Comparison of ENCODE assay signal across 15 mouse cellular contexts in genomic region chr4:102624937-102625336, GRCm38 (mm10).
DNase-seq lines count a peak whose midpoint lies in the region; ATAC-seq lines count a peak whose summit lies in the region.
"Had no signal": no experiment of that assay in that cellular context is flagged by ENCODE, and none has a peak within 500 bp of the region (broad histone marks: within the 10 kb centered on the region; RNA-seq: fewer than 3 reads in every experiment).

No protein-coding gene starts in this region.

- no peak for ATAC-seq in lung, embryonic 16.5 days (ENCODE audit: low read depth)
- ATAC-seq in forebrain, embryonic 12.5 days (ENCODE audit: low FRiP score) = no peak
- ATAC-seq in erythroblast, adult 5-6 weeks (replicated peaks; ENCODE audit: low FRiP score, poor library complexity, severe bottlenecking) = no peak
- ATAC-seq: forebrain, postnatal 0 days; inflammation-experienced regulatory T-cells, adult 6 months had no signal

- H3K9me3 ChIP-seq in lung, embryonic 16.5 days (ENCODE audit: control insufficient read depth, low read length) = no peaks in the 10 kb centered on the region
- no peaks in the 10 kb centered on the region for H3K9me3 ChIP-seq in forebrain, embryonic 12.5 days
- H3K9me3 ChIP-seq: midbrain, embryonic 10.5 days had no signal

- H3K9ac ChIP-seq in lung, embryonic 16.5 days (ENCODE audit: low read length) = no peak overlapping the region
- no peak overlapping the region for H3K9ac ChIP-seq in forebrain, embryonic 12.5 days
- H3K9ac ChIP-seq: forebrain, postnatal 0 days had no signal

- no peak overlapping the region for H3K4me3 ChIP-seq in lung, embryonic 16.5 days (ENCODE audit: low read length)
- no peak overlapping the region for H3K4me3 ChIP-seq in forebrain, embryonic 12.5 days (replicated peaks)
- H3K4me3 ChIP-seq: heart, adult 2 months; midbrain, embryonic 10.5 days had no signal

- H3K4me2 ChIP-seq in lung, embryonic 16.5 days (ENCODE audit: low read depth, low read length) = no peak overlapping the region
- H3K4me2 ChIP-seq in forebrain, embryonic 12.5 days = no peak overlapping the region

- H3K27ac ChIP-seq in lung, embryonic 16.5 days (ENCODE audit: low read length) = peak overlapping the region; percentile 43; the same call in 1 of the 2 replicates
- H3K27ac ChIP-seq in forebrain, embryonic 12.5 days = no peak overlapping the region
- H3K27ac ChIP-seq: heart, adult 2 months; kidney, postnatal 0 days; midbrain, embryonic 10.5 days had no signal

- DNase-seq in adrenal gland, postnatal 10 days = peak; percentile 18
- DNase-seq in adrenal gland, postnatal 25 days = no peak
- DNase-seq in lung, postnatal 14 days = no peak
- DNase-seq in lung, postnatal 25 days (ENCODE audit: low spot score) = peak; percentile 56
- DNase-seq in skeletal muscle tissue, adult 2 months (ENCODE audit: low read depth, low spot score) = peak; percentile 60
- DNase-seq: forebrain, postnatal 0 days; heart, postnatal 4 days had no signal

- H3K36me3 ChIP-seq in lung, embryonic 16.5 days (ENCODE audit: control insufficient read depth, insufficient read depth, low read length) = no peaks in the 10 kb centered on the region
- H3K36me3 ChIP-seq in forebrain, embryonic 12.5 days (replicated peaks) = no peaks in the 10 kb centered on the region
- H3K36me3 ChIP-seq: G1E; midbrain, embryonic 10.5 days had no signal

- WGBS in lung, embryonic 16.5 days = 65% methylated on average over 8 of the region's 8 CpGs
- 85% methylated on average over 8 of the region's 8 CpGs for WGBS in forebrain, embryonic 12.5 days

- no peaks in the 10 kb centered on the region for H3K27me3 ChIP-seq in lung, embryonic 16.5 days (ENCODE audit: control insufficient read depth, insufficient read depth, low read depth, low read length)
- H3K27me3 ChIP-seq in forebrain, embryonic 12.5 days = no peaks in the 10 kb centered on the region

- H3K4me1 ChIP-seq in lung, embryonic 16.5 days (replicated peaks; ENCODE audit: control insufficient read depth, insufficient read depth, low read length) = 0 out of 2 replicates have a peak, but pooled peaks cover 2% of the 10 kb centered on the region
- peaks cover 20% of the 10 kb centered on the region for H3K4me1 ChIP-seq in forebrain, embryonic 12.5 days

Comparison
In these comparisons a context has a peak if more than half of its experiments do, and no peak if none do; other contexts are left out.
1. DNase-seq: peak in adrenal gland, postnatal 10 days (single experiment), lung, postnatal 25 days (single experiment) and skeletal muscle tissue, adult 2 months (single experiment); none in adrenal gland, postnatal 25 days (single experiment) and lung, postnatal 14 days (single experiment).